Comparison of ENCODE assay signal across 21 mouse cellular contexts in the genomic region with DNA sequence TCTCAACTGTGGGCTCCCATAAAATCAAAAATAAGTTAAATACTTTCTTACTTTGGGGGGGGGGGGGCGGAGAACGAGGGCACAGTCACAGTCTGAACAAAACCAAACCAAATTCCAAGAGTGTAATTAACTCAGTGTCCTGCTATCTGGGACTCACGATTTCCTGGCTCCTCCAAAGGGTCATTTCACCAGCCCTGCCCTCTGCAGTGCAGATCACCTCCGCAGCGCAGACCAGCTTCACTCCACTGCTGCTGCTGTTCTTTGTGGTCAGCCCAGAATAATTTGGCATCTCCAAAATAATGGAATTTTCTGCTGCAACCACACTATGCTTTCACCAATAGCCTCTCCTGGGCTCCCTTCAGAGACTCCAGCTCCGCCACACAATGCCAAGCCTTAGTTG.
DNase-seq lines count a peak whose midpoint lies in the region; ATAC-seq lines count a peak whose summit lies in the region.
"Had no signal": no experiment of that assay in that cellular context is flagged by ENCODE, and none has a peak within 500 bp of the region (broad histone marks: within the 10 kb centered on the region; RNA-seq: fewer than 3 reads in every experiment).

No protein-coding gene starts in this region.

- DNase-seq in forebrain, embryonic 11.5 days (ENCODE audit: low spot score), result peak; percentile 20
- DNase-seq in heart, adult 11 months, result peak; percentile 64
- no peak for DNase-seq in heart, adult 8-10 months (ENCODE audit: low spot score)
- peak; percentile 57 for DNase-seq in Muller cell, postnatal 12 days (ENCODE audit: inconsistent ontology term)
- DNase-seq: adrenal gland, adult 2 months; adrenal gland, adult 8-10 months; adrenal gland, postnatal 10 days; adrenal gland, postnatal 14 days; adrenal gland, postnatal 25 days; adrenal gland, postnatal 36 days; B cell, adult 2 months; cerebellum, adult 11 months; cerebellum, adult 11-12 months; cerebellum, adult 18-20 months; cerebellum, adult 2 months had no signal

- H3K27me3 ChIP-seq in forebrain, embryonic 11.5 days (ENCODE audit: control insufficient read depth, insufficient read depth, low read length), result no peaks in the 10 kb centered on the region
- no peaks in the 10 kb centered on the region for H3K27me3 ChIP-seq in forebrain, embryonic 15.5 days
- H3K27me3 ChIP-seq: Patski had no signal

- 64% methylated on average over 6 of the region's 6 CpGs for WGBS in forebrain, embryonic 11.5 days
- WGBS in forebrain, embryonic 15.5 days, result 67% methylated on average over 6 of the region's 6 CpGs

- H3K9me3 ChIP-seq in forebrain, embryonic 11.5 days (ENCODE audit: control insufficient read depth, low read length), result no peaks in the 10 kb centered on the region; the same call in 1 of the 2 replicates
- no peaks in the 10 kb centered on the region for H3K9me3 ChIP-seq in forebrain, embryonic 15.5 days
- H3K9me3 ChIP-seq: G1E had no signal

- H3K9ac ChIP-seq in forebrain, embryonic 11.5 days (ENCODE audit: low read length), result no peak overlapping the region
- H3K9ac ChIP-seq in forebrain, embryonic 15.5 days (replicated peaks), result no peak overlapping the region

- no peaks in the 10 kb centered on the region for H3K36me3 ChIP-seq in forebrain, embryonic 11.5 days (ENCODE audit: control insufficient read depth, insufficient read depth, low read length)
- H3K36me3 ChIP-seq in forebrain, embryonic 15.5 days, result no peaks in the 10 kb centered on the region
- H3K36me3 ChIP-seq: G1E had no signal

- no peaks in the 10 kb centered on the region for H3K4me1 ChIP-seq in forebrain, embryonic 11.5 days (replicated peaks; ENCODE audit: control insufficient read depth, insufficient read depth, low read length)
- no peaks in the 10 kb centered on the region for H3K4me1 ChIP-seq in forebrain, embryonic 15.5 days

- no peak overlapping the region for H3K4me2 ChIP-seq in forebrain, embryonic 11.5 days (ENCODE audit: low read depth, low read length, severe bottlenecking)
- no peak overlapping the region for H3K4me2 ChIP-seq in forebrain, embryonic 15.5 days (replicated peaks)

- no peak overlapping the region for H3K27ac ChIP-seq in forebrain, embryonic 11.5 days (ENCODE audit: low read depth, low read length)
- no peak overlapping the region for H3K27ac ChIP-seq in forebrain, embryonic 15.5 days (replicated peaks)

- no peak for ATAC-seq in forebrain, embryonic 11.5 days (replicated peaks; ENCODE audit: low FRiP score)
- no peak for ATAC-seq in forebrain, embryonic 15.5 days (replicated peaks)
- no peak for ATAC-seq in erythroblast, adult 5-6 weeks (replicated peaks; ENCODE audit: low FRiP score, poor library complexity, severe bottlenecking)
- ATAC-seq: activated CD4-positive, CD25-positive, alpha-beta regulatory T cell, adult 4 months; CD4-positive, CD25-positive, alpha-beta regulatory T cell, adult 4 months; Patski had no signal

- H3K4me3 ChIP-seq in forebrain, embryonic 11.5 days (ENCODE audit: low read depth, low read length), result no peak overlapping the region
- no peak overlapping the region for H3K4me3 ChIP-seq in forebrain, embryonic 15.5 days
